Comparison of ENCODE assay signal across 8 mouse cellular contexts in genomic region chr12:69198164-69198535, GRCm38 (mm10). TPM values are rescaled to one million over a fixed set of nuclear protein-coding genes. Genes with fewer than 3 reads are reported as not detected.
A peak's percentile ranks its signal among the peaks of the same experiment; 100 is the strongest.
DNase-seq lines count a peak whose midpoint lies in the region; ATAC-seq lines count a peak whose summit lies in the region.

TSS of gene Dnaaf2 (minus strand) at chr12:69198429.

- no peaks in the 10 kb centered on the region for H3K9me3 ChIP-seq in hindbrain, embryonic 15.5 days

- no peak for DNase-seq in cerebellum, adult 8-10 months
- DNase-seq in cerebellum, adult 9-10 months: peak; percentile 69
- peak; percentile 61 to 69 for DNase-seq in layer of hippocampus, postnatal 14 days (ENCODE audit: low spot score in 2 of 2)
- DNase-seq in lung, postnatal 10 days: peak; percentile 83
- peak; percentile 73 for DNase-seq in ovary, postnatal 14 days (ENCODE audit: low spot score)

- H3K9ac ChIP-seq in hindbrain, embryonic 15.5 days: peak within 1 kb of the TSS; percentile 74

- peaks cover 11% of the 10 kb centered on the region; the same call in 1 of the 2 replicates for H3K36me3 ChIP-seq in hindbrain, embryonic 15.5 days

- H3K27me3 ChIP-seq in hindbrain, embryonic 15.5 days: no peaks in the 10 kb centered on the region

- peak; percentile 26; the same call in 1 of the 2 replicates for ATAC-seq in cerebellum, adult (ENCODE audit: insufficient number of reproducible peaks, low FRiP score, low TSS enrichment)
- peak; percentile 21 for ATAC-seq in frontal cortex, adult (ENCODE audit: low TSS enrichment)
- peak; percentile 59 for ATAC-seq in hindbrain, embryonic 15.5 days (ENCODE audit: low FRiP score, low read depth)

- peak within 1 kb of the TSS; percentile 95 for H3K27ac ChIP-seq in hindbrain, embryonic 15.5 days (replicated peaks)

- H3K4me2 ChIP-seq in hindbrain, embryonic 15.5 days: peak within 1 kb of the TSS; percentile 84

- 1% methylated on average over 18 of the region's 18 CpGs for WGBS in hindbrain, embryonic 15.5 days

- peak within 1 kb of the TSS; percentile 73 for H3K4me3 ChIP-seq in hindbrain, embryonic 15.5 days

- peaks cover 35% of the 10 kb centered on the region for H3K4me1 ChIP-seq in hindbrain, embryonic 15.5 days (replicated peaks)

RNA-seq across cellular contexts. Expression of gene Dnaaf2, which starts in this region (rescaled TPM):
- polyA plus RNA-seq in hindbrain, embryonic 15.5 days (2015; fragmentation: Nextera tagmentation; extraction: Ambion mirVana): 7.3 and 9.2 TPM in 2 replicates
- 1 to 10 TPM; 2.2 TPM for total RNA-seq in layer of hippocampus, postnatal 14 days (2021)
